Mouse (Mus musculus) bone marrow, adult 2 months (tissue): ENCODE results near the gene Gm8050. TPM values are rescaled to one million over a fixed set of nuclear protein-coding genes. Genes with fewer than 3 reads are reported as not detected.
"Not testable (repeated sequence)": the region's sequence is repeated elsewhere in the genome, so short reads cannot be mapped to it uniquely, and the experiment has no call there.

Source experiments
- H3K27ac ChIP-seq: fragments of 200-500 bp; 2 replicates; pipeline ENCODE4 v1.5.1; 2012; ENCODE audit warnings: low read depth, mild to moderate bottlenecking, control low read depth, inconsistent platforms, low read length; ENCODE audit not compliant: control insufficient read depth, poor library complexity, insufficient read depth
- H3K4me1 ChIP-seq: fragments of 200-500 bp; 2 replicates; pipeline ENCODE4 v1.6.1; 2011; ENCODE audit warnings: low read length; ENCODE audit not compliant: control insufficient read depth, insufficient read depth
- H3K4me3 ChIP-seq: fragments of 200-500 bp; replicated peaks from 2 replicates; pipeline ENCODE3; 2011; ENCODE audit warnings: mild to moderate bottlenecking, low read depth, low read length, control low read depth; ENCODE audit not compliant: control insufficient read depth
- WGBS: fragments of 180-500 bp; shearing (Covaris S2); methylation state at CpG from one replicate; pipeline ENCODE4 v1.1.7; 2018; 5-methylcytosine and 5-hydroxymethylcytosine counted together
- polyA plus RNA-seq: library from polyadenylated mRNA; stranded (reverse); fragments of >200 nt; gene quantifications from 2 replicates; pipeline ENCODE4 v1.2.4, GENCODE M21; 2011; ENCODE audit warnings: low replicate concordance; ENCODE audit not compliant: missing spikeins, insufficient read depth, insufficient read length

Gm8050 gene
- polyA plus RNA-seq: not detected in 2 replicates

DNA sequence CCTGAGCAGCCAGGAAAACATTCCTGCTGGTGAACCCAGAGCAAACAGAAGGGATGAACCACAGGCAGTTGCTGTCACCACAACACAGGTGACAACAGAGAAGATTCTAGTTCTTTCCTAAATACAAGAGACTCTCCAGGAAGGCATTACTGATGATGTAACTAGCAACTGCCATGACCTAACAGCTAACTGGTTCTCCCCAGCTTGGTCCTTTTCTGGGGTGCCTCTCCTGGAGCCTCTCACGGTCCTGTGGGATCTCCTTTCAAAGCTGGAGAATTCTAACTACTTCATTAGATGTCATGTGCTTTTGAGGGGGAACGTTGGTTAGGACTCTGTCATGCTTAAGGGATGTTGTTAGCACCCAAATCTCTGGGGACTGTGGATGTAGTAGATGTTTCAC is at the start of gene Gm8050:
Gene Gm8050 (minus strand): TSS at position 101 of the 400 bp plus-strand sequence.
- H3K4me3 ChIP-seq: not testable (repeated sequence)
- WGBS: 77% methylated on average over 1 of the region's 2 CpGs

GRCm38 (mm10) chr14:6757231-6757536 is 37.1 kb upstream of the Gm8050 start:
- H3K4me1 ChIP-seq, H3K4me3 ChIP-seq, H3K27ac ChIP-seq: not testable (repeated sequence)
- 2% methylated on average over 5 of the region's 13 CpGs for WGBS

More for the DNA sequence above, at the start of gene Gm8050:
- H3K4me1 ChIP-seq, H3K27ac ChIP-seq: not testable (repeated sequence)

DNA sequence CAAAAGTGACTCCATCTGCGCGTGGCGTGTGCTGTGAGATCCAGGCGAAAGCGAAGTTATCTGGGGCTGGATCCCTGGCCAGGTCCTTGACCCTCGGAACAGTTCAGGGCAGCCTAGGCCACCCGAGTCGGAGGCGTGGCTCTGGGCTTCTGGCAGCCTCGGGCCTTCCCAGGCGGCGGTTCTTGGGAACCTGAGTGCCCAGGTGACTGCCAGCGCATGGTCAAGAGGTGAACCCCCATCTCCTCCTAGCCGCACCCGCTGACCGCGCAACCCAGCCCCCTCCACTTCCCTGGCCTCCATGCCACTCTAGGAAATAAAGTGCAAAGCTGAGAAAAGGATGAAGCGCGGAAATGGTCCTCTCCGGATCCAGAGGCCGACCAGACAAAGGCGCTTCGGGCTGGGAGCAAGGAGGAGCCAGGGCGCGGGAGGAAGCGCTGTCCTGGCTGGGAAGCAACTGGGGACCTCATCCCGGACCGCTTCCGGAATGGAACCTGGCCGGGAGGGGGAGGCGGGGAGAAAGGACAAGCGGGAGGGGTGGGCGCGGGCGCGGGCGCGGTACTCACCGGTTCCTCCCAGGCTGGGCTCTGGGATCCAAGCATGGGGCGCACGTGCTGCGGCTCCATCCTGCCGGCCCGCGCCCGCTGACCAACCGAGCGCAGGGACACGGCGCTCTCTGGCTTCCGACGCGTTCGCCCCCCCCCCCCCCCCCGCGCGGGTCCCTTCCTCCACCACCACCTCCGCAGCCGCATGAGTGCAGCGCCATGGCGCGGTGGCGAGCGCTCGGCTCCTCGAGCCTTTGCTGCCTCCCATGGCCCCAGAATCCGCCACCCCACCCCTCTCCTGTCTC is 36.6 kb upstream of the Gm8050 start:
- H3K4me1 ChIP-seq, H3K4me3 ChIP-seq, H3K27ac ChIP-seq: not testable (repeated sequence)
- WGBS: under 1% methylated on average over 39 of the region's 67 CpGs

DNA sequence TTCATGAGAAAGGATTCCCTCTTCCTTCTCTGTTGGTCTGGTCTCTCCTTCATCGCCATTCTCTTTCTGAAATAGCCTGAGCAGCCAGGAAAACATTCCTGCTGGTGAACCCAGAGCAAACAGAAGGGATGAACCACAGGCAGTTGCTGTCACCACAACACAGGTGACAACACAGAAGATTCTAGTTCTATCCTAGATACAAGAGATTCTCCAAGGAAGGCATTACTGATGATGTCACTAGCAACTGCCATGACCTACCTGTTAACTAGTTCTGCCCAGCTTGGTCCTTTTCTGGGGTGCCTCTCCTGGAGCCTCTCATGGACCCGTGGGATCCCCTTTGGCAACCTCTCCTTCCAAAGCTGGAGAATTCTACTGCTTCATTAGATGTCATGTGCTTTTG is 22.2 kb upstream of the Gm8050 start, which contains the start of gene Gm3636:
Gene Gm3636 (minus strand): TSS at position 101 of the 400 bp plus-strand sequence.
- H3K27ac ChIP-seq, H3K4me1 ChIP-seq, H3K4me3 ChIP-seq: not testable (repeated sequence)
- WGBS: no CpG with 5 or more reads among the region's 2 CpGs

- H3K27ac ChIP-seq, H3K4me3 ChIP-seq, H3K4me1 ChIP-seq: not testable (repeated sequence)
- no CpG with 5 or more reads among the region's 1 CpGs for WGBS
Measured at GRCm38 (mm10) chr14:6684070-6684469, 36.0 kb downstream of the Gm8050 start, which contains the start of gene Gm10251. Gene Gm10251 (minus strand): TSS chr14:6684170.

Other genes starting within 250 kb of the Gm8050 start
- gene Gm8356, start 183.0 kb downstream of the Gm8050 start, polyA plus RNA-seq: not detected in 2 replicates
- not detected in 2 replicates for gene Gm3629, start 129.6 kb downstream of the Gm8050 start, polyA plus RNA-seq
- gene Gm3460, start 97.8 kb downstream of the Gm8050 start, polyA plus RNA-seq: not detected in 2 replicates
- gene Gm10251, start 36.1 kb downstream of the Gm8050 start, polyA plus RNA-seq: not detected in 2 replicates
- not detected in 2 replicates for gene Gm3636, start 22.1 kb upstream of the Gm8050 start, polyA plus RNA-seq
- gene Gm8362, start 54.2 kb upstream of the Gm8050 start, polyA plus RNA-seq: not detected in 2 replicates
- gene Gm3642, start 120.1 kb upstream of the Gm8050 start, polyA plus RNA-seq: not detected in 2 replicates
- gene Gm3667, start 169.7 kb upstream of the Gm8050 start, polyA plus RNA-seq: not detected in 2 replicates